In the genomic region with DNA sequence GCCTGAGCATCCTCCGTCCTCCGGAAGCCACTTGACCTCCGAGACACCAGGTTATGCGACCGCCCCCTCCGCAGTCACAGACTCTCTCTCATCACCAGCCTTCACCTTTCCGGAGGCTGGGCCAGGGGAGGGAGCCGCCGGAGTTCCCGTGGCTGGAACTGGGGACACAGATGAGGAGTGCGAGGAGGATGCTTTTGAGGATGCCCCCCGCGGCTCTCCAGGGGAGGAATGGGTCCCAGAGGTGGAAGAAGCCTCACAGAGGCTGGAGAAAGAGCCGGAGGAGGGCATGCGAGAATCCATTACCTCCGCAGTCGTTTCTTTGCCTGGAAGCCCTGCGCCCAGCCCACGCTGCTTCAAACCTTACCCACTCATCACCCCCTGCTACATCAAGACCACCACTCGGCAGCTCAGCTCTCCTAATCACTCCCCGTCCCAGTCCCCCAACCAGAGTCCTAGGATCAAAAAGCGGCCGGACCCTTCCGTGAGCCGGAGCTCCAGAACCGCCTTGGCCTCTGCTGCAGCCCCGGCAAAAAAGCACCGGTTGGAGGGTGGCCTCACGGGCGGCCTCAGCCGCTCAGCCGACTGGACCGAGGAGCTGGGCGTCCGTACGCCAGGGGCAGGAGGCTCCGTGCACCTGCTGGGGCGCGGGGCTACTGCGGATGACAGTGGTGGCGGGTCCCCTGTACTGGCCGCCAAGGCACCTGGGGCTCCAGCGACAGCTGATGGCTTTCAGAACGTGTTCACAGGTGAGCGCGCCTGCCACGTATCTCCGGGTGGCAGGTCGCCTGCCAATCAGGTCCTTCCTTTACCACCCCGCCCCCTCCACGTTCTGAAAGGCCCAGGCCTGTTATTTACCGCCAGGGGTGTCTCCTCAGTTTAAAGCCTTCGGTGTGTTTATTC, we compare ENCODE assay signal across 8 mouse cellular contexts. TPM values are rescaled to one million over a fixed set of nuclear protein-coding genes. Genes with fewer than 3 reads are reported as not detected.
DNase-seq lines count a peak whose midpoint lies in the region; ATAC-seq and TF ChIP-seq lines count a peak whose summit lies in the region.

No protein-coding gene starts in this region.

- no peak for ATAC-seq in megakaryocyte, adult 5-6 weeks (ENCODE audit: poor library complexity, severe bottlenecking)
- peak; percentile 14 for ATAC-seq in granulocyte monocyte progenitor cell, adult 5-6 weeks (replicated peaks; ENCODE audit: poor library complexity, severe bottlenecking)
- peak; percentile 32 for ATAC-seq in lung, embryonic 14.5 days (ENCODE audit: insufficient read depth)
- no peak for ATAC-seq in monocyte, adult 5-6 weeks (replicated peaks; ENCODE audit: insufficient number of reproducible peaks, low FRiP score, low TSS enrichment, poor library complexity, severe bottlenecking)

- TF ChIP-seq CTCF in layer of hippocampus, adult 2 months (conservative IDR thresholded peaks at IDR 0.05): peak; percentile 52
- peak; percentile 8; the same call in 1 of the 2 replicates for TF ChIP-seq CTCF in lung, embryonic 14.5 days (IDR thresholded peaks at IDR 0.05; ENCODE audit: low read depth)

- H3K9ac ChIP-seq in lung, embryonic 14.5 days: peak overlapping the region; percentile 56; the same call in 1 of the 2 replicates

- no peaks in the 10 kb centered on the region for H3K36me3 ChIP-seq in megakaryocyte, embryonic 14.5 days (replicated peaks; ENCODE audit: low read length)
- H3K36me3 ChIP-seq in lung, embryonic 14.5 days (ENCODE audit: insufficient read depth): no peaks in the 10 kb centered on the region

- H3K4me2 ChIP-seq in lung, embryonic 14.5 days: peak overlapping the region; percentile 98

- H3K9me3 ChIP-seq in megakaryocyte, embryonic 14.5 days: 0 out of 2 replicates have a peak, but pooled peaks cover 2% of the 10 kb centered on the region
- H3K9me3 ChIP-seq in lung, embryonic 14.5 days (ENCODE audit: low read depth, low read length): no peaks in the 10 kb centered on the region

- DNase-seq in cerebellum, postnatal 25 days: peak; percentile 87 to 93
- DNase-seq in layer of hippocampus, adult 2 months (ENCODE audit: low spot score in 2 of 2): peak; percentile 69 to 78
- peak; percentile 28 for DNase-seq in lung, embryonic 14.5 days
- peak; percentile 69 for DNase-seq in right cerebral cortex, postnatal 14 days

- H3K4me1 ChIP-seq in megakaryocyte, embryonic 14.5 days: peaks cover 21% of the 10 kb centered on the region
- H3K4me1 ChIP-seq in lung, embryonic 14.5 days (ENCODE audit: insufficient read depth): peaks cover 4% of the 10 kb centered on the region; the same call in 1 of the 2 replicates

- peak overlapping the region; percentile 90 for H3K4me3 ChIP-seq in megakaryocyte, embryonic 14.5 days (replicated peaks)
- peak overlapping the region; percentile 78 for H3K4me3 ChIP-seq in layer of hippocampus, adult 2 months
- peak overlapping the region; percentile 56 for H3K4me3 ChIP-seq in lung, embryonic 14.5 days (ENCODE audit: low read depth, low read length)

- H3K27me3 ChIP-seq in megakaryocyte, embryonic 14.5 days (replicated peaks): peaks cover 40% of the 10 kb centered on the region
- H3K27me3 ChIP-seq in lung, embryonic 14.5 days (ENCODE audit: insufficient read depth, low read length): peaks cover 21% of the 10 kb centered on the region

- peak overlapping the region; percentile 99 for H3K27ac ChIP-seq in layer of hippocampus, adult 2 months
- H3K27ac ChIP-seq in lung, embryonic 14.5 days (ENCODE audit: low read depth): no peak overlapping the region

- 2% methylated on average over 49 of the region's 53 CpGs for WGBS in lung, embryonic 14.5 days

RNA-seq across cellular contexts. Expression of a gene that starts 1.5 kb away (rescaled TPM):
- 0.25 and 0.60 TPM in 2 replicates for polyA plus RNA-seq in megakaryocyte, embryonic 14.5 days (2012; ENCODE audit: insufficient read depth, low replicate concordance)
- not detected in 2 replicates for total RNA-seq in megakaryocyte, adult 5-6 weeks (2015)
- not detected in 2 replicates for total RNA-seq in megakaryocyte, adult 5-6 weeks (2017)
- total RNA-seq in granulocyte monocyte progenitor cell, adult 5-6 weeks (2014; fragmentation: Nextera tagmentation): not detected in 2 replicates
- total RNA-seq in granulocyte monocyte progenitor cell, adult 5-6 weeks (2017): not detected in 2 replicates
- 10 to 100 TPM; 62.8 to 76.8 TPM for total RNA-seq in layer of hippocampus, adult 2 months (2021)
- 0.50 and 0.79 TPM in 2 replicates for polyA plus RNA-seq in lung, embryonic 14.5 days (2014; fragmentation: Nextera tagmentation; extraction: Ambion mirVana)
- 0.10 TPM in 2 of 3 replicates, not detected in the other for total RNA-seq in monocyte, adult 5-6 weeks (2017)

Comparison
In these comparisons a context has a peak if more than half of its experiments do, and no peak if none do; other contexts are left out.
1. ATAC-seq: peak in granulocyte monocyte progenitor cell, adult 5-6 weeks (single experiment) and lung, embryonic 14.5 days (single experiment); none in megakaryocyte, adult 5-6 weeks (single experiment) and monocyte, adult 5-6 weeks (single experiment).
2. DNase-seq: peak in every context shown above with its lines; median percentile 90 in cerebellum, postnatal 25 days; 74 in layer of hippocampus, adult 2 months; 69 in right cerebral cortex, postnatal 14 days; 28 in lung, embryonic 14.5 days.
3. RNA of a gene that starts 1.5 kb away (total RNA-seq): 62.8 to 76.8 TPM in layer of hippocampus, adult 2 months; 0.10 TPM in monocyte, adult 5-6 weeks, not detected in megakaryocyte, adult 5-6 weeks and not detected in granulocyte monocyte progenitor cell, adult 5-6 weeks; every median in the first group is over 10 times any median in the second.
4. Peak in every context shown above with its lines, with median percentiles within 50 percentile points of each other: H3K4me3 ChIP-seq.